Mouse (Mus musculus): ENCODE results near the gene Tecpr2. TPM values are rescaled to one million over a fixed set of nuclear protein-coding genes. Genes with fewer than 3 reads are reported as not detected.
"Not testable (repeated sequence)": the region's sequence is repeated elsewhere in the genome, so short reads cannot be mapped to it uniquely, and the experiment has no call there.

Tecpr2 gene
- total RNA-seq, 2 experiments from 2014 or later, result 42.6 to 45.2 TPM

DNA sequence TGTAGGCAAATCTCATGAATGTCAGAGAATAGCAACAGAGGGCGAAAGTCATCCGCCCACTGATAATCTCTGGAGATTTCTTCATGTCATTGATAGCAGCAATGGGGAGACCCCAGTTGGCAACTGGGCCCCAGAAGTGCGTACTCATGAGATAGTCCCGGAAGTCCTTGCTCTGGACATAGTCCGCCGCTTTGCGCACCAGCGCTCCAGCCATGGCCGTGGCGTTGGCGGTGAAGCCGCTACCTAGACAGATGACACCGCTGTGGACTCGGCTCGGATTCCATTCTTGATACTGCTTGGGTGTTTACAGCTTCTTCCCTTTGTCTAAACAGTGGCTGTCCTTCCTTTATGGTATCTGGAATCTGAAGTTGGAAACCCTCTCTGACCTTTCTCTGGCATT lies 30.4 kb upstream of the Tecpr2 start:
- DNase-seq (ENCODE audit: low spot score in 2 of 2); intact Hi-C loops (cut with DNase I): not testable (repeated sequence)

DNA sequence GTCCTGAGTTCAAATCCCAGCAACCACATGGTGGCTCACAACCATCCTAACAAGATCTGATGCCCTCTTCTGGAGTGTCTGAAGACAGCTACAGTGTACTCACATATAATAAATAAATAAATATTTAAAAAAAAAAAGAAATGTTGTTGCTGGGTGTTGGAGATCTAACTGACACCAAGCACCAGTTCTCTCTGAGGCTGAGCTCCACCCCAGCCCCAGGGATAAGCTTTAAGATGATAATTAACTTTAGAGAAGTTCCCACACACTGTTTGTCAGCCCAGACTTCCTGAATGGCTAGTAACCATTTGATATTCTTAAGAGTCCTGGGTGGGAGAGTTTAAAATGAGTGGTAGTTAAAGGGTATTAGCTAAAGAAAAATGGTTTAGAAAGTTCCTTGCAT lies 28.8 kb upstream of the Tecpr2 start:
- DNase-seq (ENCODE audit: low spot score in 2 of 2), result no peak
- intact Hi-C loops (cut with DNase I), result no loop called here

DNA sequence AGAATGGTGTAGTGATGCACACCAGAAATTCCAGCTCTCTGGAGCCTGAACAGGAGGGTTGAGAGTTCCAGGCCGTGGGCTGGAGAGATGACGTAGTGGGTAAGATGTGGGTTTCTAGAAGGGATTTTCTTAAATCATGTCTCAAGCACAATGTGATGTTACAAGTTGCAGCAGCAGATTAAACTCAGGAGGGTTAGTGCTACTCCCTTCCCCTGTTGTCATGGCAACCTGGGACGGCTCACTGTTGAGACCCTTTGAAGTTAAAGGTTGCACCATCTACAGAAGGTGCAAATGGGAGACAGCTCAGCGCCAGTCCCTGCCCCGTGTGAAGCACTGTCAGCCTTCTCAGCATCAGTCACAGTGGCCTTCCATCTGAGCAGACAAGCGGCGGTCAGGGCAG lies 27.8 kb upstream of the Tecpr2 start:
- no peak for DNase-seq (ENCODE audit: low spot score in 2 of 2)
- intact Hi-C loops (cut with DNase I), result no loop called here

DNA sequence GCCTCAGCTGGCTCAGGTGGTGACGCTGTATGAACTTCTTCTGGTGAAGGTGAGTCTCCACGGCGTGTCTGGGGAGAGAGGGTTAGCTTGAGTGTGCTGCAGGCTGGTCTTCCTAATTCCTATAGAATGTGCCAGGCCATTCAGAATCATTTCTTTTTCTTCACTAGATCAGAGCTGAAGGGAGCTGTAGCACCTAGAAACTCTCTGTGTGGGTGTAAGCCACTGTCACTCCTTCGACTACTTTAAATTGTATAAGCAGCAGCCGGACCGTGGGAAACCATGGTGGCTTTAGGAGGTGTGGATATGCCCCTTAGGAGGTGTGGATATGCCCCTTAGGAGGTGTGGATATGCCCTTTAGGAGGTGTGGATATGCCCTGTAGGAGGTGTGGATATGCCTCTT lies 25.1 kb upstream of the Tecpr2 start:
- peak in 1 of 2 experiments; percentile 47 for DNase-seq (ENCODE audit: low spot score in 2 of 2)
- intact Hi-C loops (cut with DNase I), result no loop called here

DNA sequence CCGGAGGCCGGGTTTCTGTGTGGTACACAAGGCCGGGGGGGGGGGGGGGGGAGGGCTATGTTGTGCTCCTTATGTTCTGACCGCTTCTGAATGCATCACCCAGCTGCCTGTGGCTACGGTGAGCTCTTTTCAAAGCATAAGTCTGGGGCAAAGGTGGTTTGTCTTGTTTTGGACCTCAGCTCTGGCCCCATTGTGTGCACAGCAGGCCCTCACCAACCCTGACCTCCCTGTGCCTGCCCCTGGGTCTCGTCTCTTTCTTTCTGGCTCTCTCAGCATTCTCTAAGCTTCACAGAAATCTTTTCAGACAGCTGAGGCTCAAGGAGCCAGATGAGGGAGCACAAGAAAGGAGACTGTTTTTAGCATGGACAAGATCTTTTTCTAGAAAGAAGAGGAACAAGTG lies 23.5 kb upstream of the Tecpr2 start:
- DNase-seq (ENCODE audit: low spot score in 2 of 2), result no peak
- intact Hi-C loops (cut with DNase I), result no loop called here

DNA sequence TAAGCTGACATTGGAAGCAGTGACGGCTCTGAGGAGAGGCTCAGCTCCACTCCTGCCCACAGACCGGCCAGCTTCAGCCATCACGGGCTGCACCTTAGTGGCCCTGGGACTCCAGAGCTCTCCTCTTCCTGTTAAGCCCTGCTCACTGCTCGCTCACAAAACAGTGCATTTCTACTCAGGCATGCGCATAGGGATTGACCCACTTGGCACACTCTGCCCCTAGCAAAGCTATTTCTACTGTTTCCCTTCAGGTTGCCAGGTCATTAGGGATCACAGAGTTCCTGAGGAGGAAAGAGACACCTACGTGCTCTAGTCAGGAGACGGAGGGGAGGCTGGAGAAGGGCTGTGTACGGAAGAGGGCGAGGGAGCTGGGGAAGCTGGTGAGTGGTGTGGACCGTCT lies 23.1 kb upstream of the Tecpr2 start:
- intact Hi-C loops (cut with DNase I), result no loop called here
- DNase-seq (ENCODE audit: low spot score in 2 of 2), result no peak

DNA sequence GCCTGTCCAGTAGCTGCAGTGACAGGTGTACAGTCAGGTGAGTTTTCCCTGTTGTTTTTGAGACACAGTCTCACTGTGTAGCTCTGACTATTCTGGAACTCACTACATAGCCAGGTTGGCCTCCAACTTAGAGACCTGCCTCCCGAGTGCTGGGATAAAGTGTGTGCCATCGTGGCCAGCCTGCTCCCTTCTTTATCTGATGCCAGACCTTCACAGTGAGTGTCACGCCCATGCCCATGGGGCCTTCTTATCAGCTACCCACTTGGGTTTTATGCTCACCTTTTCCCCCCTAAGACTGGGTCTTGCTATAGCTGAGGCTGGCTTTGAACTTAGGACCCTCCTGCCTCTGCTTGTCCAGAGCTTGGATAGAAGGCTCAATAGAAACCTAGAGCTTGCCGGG lies 19.0 kb upstream of the Tecpr2 start:
- intact Hi-C loops (cut with DNase I), result no loop called here

DNA sequence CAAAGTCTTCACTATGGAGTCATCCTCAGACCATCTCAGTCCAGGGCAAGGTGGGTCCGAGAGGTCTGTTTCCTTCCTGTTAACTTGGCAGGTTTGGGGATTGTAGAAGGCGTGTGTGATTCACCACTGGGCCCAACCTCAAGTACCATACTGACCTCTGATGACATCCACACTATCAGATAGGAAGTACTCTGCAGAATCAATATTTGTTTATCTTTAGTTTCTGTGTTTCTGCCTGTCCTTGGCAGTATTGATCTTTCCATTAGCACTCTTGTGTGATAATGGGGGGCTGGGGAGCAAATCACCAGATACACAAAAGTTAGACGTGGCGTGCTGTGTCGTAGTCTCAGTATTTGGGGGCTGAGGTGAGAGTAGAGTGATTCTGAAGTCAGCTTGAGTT lies 17.8 kb upstream of the Tecpr2 start:
- intact Hi-C loops (cut with DNase I), result no loop called here
- DNase-seq (ENCODE audit: low spot score in 2 of 2), result no peak

More for the DNA sequence above, 19.0 kb upstream of the Tecpr2 start:
- DNase-seq (ENCODE audit: low spot score in 2 of 2), result no peak

DNA sequence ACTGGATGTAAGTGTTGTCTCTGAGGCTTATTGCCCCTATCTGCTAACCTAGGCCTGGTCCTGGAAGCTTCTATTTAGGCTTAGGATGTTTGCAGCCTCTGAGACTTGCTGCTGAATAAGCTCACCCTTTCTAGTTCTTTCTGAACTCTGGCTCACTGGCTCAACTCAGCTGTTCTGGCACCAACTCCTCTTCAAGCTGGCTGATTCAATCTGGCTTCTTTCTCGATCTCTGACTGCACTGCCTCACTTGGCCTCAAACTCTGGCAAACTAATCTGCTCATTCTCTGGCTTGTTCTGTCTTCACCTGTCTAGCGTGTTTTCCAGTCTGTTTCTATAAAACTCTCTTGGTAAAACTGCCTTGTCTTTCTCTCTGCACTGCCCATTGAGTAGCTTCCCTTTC lies 13.7 kb upstream of the Tecpr2 start:
- DNase-seq (ENCODE audit: low spot score in 2 of 2), result no peak

DNA sequence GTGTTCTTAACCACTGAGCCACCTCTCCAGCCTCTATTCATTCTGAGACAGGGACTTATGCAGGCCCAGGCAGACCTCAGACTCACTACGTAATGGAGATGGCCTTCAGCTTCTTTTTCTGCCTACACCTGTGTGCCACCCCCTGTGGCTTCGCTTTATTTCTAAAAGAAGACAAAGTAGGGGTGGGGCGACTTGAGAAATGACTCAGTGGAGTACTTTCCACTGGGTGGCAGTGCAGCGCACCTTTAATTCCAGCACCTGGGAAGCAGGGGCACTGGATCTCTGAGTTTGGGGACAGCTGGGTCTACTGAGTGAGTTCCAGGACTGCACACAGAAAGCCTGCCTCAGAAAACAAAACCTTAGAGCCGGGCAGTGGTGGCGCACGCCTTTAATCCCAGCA lies 6.8 kb upstream of the Tecpr2 start:
- no peak for DNase-seq (ENCODE audit: low spot score in 2 of 2)
- intact Hi-C loops (cut with DNase I), result no loop called here

More for the DNA sequence above, 13.7 kb upstream of the Tecpr2 start:
- intact Hi-C loops (cut with DNase I), result no loop called here

DNA sequence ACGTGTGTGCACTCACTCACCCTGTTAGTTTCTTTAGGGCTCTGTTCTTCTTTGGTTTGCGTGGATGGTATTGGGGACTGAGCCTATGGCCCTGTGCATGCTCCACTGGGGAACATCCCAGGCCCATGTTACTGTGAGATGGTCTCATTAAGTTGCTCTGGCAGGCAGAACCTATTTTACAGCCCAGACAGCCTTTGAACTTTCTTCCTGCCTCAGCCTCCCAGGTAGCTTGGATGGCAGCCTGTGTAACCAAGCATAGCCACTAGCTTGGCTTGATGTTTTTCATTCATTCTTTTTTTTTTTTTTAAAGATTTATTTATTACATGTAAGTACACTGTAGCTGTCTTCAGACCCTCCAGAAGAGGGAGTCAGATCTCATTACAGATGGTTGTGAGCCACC lies 3.8 kb upstream of the Tecpr2 start:
- intact Hi-C loops (cut with DNase I), result no loop called here
- DNase-seq (ENCODE audit: low spot score in 2 of 2), result no peak

DNA sequence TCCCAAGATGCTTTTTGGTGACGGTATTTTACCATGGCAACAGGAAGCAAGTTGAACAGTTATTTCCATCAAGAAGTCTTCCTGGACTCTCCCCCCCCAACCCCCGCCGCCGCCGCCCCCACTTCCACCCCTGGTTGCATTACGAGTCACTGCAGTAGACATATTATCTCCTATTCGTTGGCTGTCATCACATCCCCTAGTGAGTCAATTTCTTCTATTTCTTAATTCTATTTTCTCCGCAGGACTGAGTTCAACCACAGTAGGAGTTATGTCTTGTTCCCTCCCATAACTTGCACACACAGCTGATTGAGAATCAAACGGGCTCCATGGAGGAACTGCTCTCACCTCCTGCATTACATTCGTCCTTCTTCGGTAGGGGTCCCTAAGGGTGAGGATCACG lies 958 bp upstream of the Tecpr2 start:
- DNase-seq (ENCODE audit: low spot score in 2 of 2), result no peak
- intact Hi-C loops (cut with DNase I), result no loop called here

DNA sequence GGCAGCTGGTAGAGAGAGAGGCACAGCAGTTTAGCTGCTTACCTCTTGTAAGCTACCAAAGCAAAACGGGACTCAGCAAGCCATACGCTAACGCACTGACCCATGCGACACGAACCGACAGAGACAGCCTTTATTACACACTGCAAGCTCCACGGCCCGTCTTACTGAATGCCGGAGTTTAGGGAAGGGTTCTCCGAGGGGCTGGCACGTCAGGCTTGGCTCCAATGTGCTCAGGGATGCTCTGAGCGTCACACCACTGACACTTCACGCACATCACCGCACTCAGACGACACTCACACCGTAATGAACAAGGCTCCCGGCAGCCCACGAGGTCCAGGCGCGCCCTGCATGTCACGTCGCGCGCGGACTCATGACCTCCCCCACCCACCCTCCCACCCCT lies 458 bp upstream of the Tecpr2 start:
- intact Hi-C loops (cut with DNase I), result no loop called here
- peak in 1 of 2 experiments; percentile 82 for DNase-seq (ENCODE audit: low spot score in 2 of 2)

DNA sequence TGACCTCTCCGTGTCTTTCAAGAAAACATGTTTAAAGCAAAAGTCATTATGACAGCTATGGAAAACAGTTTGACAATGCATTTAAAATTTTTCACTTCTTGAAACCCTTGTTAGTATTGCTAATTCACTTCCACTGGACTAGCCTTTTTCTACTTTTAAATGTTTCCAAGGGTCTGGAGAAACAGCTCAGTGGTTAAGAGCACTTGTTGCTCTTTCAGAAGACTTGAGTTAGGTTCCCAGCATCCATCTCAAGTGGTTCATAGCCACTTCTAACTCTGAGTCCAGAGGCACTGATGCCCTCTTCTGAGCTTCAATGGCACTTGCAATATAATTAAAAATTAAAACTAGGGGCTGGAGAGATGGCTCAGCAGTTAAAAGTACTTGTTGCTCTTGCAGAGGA lies 2.8 kb downstream of the Tecpr2 start:
- intact Hi-C loops (cut with DNase I), result no loop called here
- no peak for DNase-seq (ENCODE audit: low spot score in 2 of 2)

DNA sequence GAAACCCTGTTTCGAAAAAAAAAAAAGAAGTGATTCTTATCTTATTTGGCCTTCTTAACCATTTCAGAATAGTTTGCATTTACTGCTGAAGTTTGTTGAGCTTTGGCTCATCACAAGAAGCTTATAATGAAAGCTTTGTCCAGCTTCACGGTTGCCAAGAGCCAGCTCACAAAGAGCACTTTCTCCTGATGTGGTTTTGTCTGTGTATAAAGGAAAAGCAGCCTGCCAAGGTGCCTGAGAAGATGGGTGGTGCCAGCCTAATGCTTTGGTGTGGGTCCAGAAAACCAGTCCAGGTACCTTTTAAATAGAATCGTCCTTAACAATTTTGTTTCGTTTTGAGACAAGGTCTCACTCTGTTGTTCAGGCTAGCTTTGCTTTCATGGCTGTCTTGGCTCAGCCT lies 13.0 kb downstream of the Tecpr2 start:
- DNase-seq (ENCODE audit: low spot score in 2 of 2), result no peak
- intact Hi-C loops (cut with DNase I), result no loop called here

DNA sequence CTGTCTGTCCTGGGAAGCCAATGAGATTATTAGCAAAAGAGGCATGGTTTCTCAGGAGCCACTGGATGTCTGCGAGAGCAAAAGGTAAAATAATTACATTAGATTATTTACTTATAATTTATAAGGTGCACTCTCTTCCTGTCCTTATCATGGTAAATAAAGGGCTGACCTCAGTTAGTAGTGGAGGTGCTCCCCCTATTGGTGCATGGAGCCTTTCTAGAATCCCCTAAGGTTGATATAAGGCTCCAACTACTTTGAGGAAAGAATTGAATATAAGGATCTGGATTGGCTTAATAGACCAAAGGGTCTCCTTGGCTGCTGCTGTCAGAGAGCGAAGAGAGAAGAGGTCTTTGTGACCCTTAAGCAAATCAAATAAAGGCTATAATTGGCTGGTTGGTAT lies 14.5 kb downstream of the Tecpr2 start:
- no peak for DNase-seq (ENCODE audit: low spot score in 2 of 2)
- intact Hi-C loops (cut with DNase I), result no loop called here

DNA sequence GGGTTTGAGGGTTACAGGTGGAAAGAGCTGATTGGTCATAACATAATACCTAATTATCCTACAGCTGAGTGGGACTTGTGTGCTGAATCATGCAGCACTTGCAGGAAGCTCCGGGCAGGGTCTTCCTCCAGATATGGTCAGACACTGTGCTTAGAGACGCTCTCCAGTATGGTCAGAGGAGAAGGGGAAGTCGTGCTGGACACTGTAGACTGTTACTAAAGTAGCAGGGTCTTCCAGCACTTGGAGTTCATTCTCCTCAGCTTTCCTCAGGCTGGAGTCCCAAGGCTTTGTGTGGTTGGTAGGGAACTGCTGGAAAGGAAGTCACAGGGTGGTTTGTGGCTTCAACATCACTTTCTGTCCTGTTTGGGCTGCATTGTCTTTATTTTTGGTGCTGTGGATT lies 18.8 kb downstream of the Tecpr2 start:
- DNase-seq (ENCODE audit: low spot score in 2 of 2), result no peak
- intact Hi-C loops (cut with DNase I), result no loop called here

DNA sequence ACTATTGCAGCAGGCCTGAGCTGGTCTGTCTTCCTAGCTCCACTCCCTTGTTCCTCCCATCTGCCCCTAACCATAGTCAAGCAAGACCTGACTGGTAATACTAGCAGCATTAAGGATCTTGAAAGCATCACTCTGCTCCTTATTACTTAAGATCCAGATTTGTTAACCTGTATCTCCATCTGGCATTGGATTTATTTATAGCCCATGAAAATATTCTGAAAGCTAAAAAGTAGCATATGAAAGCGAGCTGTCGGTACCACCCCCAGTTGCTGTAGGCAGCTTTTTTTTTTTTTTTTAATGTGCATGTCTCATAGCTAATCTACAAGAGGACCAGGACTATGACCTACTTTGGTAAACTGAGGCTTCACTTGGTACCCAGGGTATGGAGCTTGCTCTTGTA lies 20.9 kb downstream of the Tecpr2 start:
- peak in 1 of 2 experiments; percentile 62 for DNase-seq (ENCODE audit: low spot score in 2 of 2)
- intact Hi-C loops (cut with DNase I), result no loop called here

DNA sequence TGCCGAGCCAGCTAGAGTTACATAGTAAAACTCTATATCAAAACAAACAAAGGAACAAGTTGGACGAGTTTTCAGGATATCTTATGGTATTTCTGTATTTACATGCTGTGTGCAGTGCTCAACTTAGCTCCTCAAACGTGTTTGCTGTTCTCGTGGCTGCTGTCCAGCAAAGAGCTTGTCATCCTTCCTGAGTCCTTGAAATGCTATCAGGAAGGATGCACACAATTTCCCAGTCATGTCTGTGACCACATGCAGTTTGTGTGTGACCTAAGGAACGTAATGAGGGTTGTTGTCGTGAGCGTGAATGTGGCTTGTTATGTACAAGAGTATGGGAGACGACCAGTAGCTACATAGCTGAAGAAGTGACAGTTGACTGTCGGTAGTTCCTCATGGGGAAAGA lies 26.7 kb downstream of the Tecpr2 start:
- intact Hi-C loops (cut with DNase I), result no loop called here
- no peak for DNase-seq (ENCODE audit: low spot score in 2 of 2)

DNA sequence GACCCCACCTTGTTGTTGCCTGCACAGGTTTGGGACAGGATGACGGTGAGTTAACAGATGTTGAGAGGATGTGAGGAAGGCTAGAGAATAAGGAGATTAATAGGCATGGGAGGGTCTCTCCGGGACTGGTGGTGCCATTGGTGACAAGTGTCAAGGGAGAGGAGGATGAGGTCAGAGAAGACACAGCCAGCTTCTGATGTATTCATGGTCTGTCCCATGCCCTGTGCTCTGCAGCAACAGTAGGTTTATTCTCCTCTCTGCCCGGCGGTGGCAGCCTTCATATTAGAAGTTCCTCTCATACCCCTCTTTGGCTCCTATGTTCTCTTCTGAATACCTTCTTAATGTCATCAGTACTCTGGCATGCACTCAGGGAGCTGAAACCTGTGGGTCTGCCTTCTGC lies 31.2 kb downstream of the Tecpr2 start:
- no peak for DNase-seq (ENCODE audit: low spot score in 2 of 2)
- intact Hi-C loops (cut with DNase I), result no loop called here

DNA sequence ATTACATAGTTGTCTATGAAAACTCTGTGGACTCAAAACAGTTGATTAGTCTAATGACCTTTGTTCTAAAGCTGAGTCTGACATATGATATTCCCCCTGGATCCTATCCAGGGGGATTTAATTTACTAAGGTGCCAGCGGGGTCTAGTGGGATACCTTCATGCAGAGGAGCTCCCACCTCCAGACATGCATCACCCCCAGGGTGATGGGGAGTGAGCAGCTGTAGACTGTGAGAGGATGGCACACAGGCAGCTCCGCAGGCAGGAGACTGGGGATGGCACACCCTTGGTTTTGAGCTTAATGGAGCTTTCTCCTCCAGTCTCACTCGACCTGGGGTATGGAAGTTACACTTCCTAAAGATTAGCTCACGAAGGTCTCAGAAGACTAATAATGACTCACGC lies 32.5 kb downstream of the Tecpr2 start:
- intact Hi-C loops (cut with DNase I), result no loop called here
- DNase-seq (ENCODE audit: low spot score in 2 of 2), result no peak

DNA sequence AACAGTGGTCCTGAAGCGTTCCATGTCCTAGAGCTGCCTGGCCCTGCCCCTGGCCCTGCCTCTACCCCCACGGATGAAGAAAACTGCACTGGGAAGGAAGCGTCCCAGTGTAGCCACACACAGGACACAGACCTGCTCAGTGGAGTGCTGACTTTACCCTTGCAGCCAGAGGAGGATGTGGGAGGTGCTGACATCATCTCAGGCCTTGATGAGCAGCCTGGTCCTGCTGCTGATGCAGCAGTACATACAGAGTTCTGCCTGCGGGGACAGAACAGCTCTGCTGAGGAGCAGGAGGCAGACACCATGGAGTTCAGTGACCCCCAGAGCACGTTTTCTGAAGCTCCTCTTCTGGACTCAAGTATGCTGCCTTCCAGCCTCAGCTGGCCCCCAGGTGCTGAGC lies 43.8 kb downstream of the Tecpr2 start:
- intact Hi-C loops (cut with DNase I), result no loop called here
- peak in 1 of 2 experiments; percentile 36 for DNase-seq (ENCODE audit: low spot score in 2 of 2)
